Mouse (Mus musculus): ENCODE measurements around the gene Eef2.

DNA sequence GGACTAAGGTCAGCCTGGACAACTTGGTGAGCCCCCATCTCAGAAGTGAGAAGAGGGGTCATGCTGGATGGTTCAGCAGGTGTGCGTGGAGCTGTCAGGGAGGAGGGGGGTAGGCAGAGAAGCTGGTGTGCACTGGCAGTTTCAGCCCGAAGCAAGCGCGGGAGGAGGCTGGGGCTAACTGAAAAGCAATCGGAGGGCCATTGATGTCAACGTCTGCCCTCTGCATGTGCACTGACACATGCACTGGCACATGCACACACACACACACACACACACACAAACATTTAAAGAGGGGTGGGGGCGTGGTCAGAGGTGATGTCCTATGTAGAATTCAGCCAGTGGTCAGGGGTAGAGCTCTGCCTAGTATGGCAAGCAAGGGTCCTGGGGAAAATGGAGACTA is 55.0 kb downstream of the Eef2 start:
- TF ChIP-seq MYOD1 (IDR thresholded peaks at IDR 0.05; ENCODE audit: control insufficient read depth in 1 of 3, insufficient read length in 2 of 3, low read depth in 2 of 3) (no peak), POLR2A (IDR thresholded peaks at IDR 0.05; ENCODE audit: insufficient read length, low read depth) (no peak), MAX (IDR thresholded peaks at IDR 0.05; ENCODE audit: low read depth) (no peak), POLR2AphosphoS2 (IDR thresholded peaks at IDR 0.05; ENCODE audit: insufficient read length, low read depth) (no peak), CEBPB (IDR thresholded peaks at IDR 0.05; ENCODE audit: insufficient read depth, poor library complexity, severe bottlenecking) (no peak), MYOG (IDR thresholded peaks at IDR 0.05; ENCODE audit: control insufficient read depth in 1 of 3, insufficient read depth in 1 of 3, insufficient read length in 2 of 3, low read depth in 2 of 3) (no peak)
